Mouse (Mus musculus) cortical plate, adult 2 months (tissue): ENCODE data around the gene Dusp13. TPM values are rescaled to one million over a fixed set of nuclear protein-coding genes. Genes with fewer than 3 reads are reported as not detected.
A peak's percentile ranks its signal among the peaks of the same experiment; 100 is the strongest.

Source experiments
- H3K27ac ChIP-seq: fragments of 200-500 bp; 2 replicates; pipeline ENCODE4 v1.5.1; 2012; ENCODE audit warnings: low read length, control low read depth, inconsistent platforms; ENCODE audit not compliant: insufficient read depth
- H3K4me1 ChIP-seq: fragments of 200-500 bp; 2 replicates; pipeline ENCODE4 v1.6.1; 2011; ENCODE audit warnings: low read length; ENCODE audit not compliant: control insufficient read depth, insufficient read depth
- H3K4me3 ChIP-seq: fragments of 200-500 bp; 2 replicates; pipeline ENCODE4 v1.5.1; 2011; ENCODE audit warnings: mild to moderate bottlenecking, low read length, control low read depth; ENCODE audit not compliant: insufficient read depth
- CTCF ChIP-seq: fragments of 200-500 bp; IDR thresholded peaks from 2 replicates; pipeline ENCODE4 v1.5.1; 2011; ENCODE audit warnings: mild to moderate bottlenecking, control low read depth, low read length; ENCODE audit not compliant: insufficient read depth; ENCODE audit errors: extremely low read depth
- POLR2A ChIP-seq: fragments of 200-500 bp; IDR thresholded peaks from 2 replicates; pipeline ENCODE4 v1.6.1; 2011; ENCODE audit warnings: mild to moderate bottlenecking, low read length, control low read depth; ENCODE audit not compliant: insufficient read depth; ENCODE audit errors: extremely low read depth
- polyA plus RNA-seq: library from polyadenylated mRNA; depleted of rRNA; stranded (reverse); fragments of >200 nt; gene quantifications from 2 replicates; pipeline ENCODE4 v1.2.3, GENCODE M21; 2012

The Dusp13 gene
- polyA plus RNA-seq, 1 experiment, result 1.9 TPM

DNA sequence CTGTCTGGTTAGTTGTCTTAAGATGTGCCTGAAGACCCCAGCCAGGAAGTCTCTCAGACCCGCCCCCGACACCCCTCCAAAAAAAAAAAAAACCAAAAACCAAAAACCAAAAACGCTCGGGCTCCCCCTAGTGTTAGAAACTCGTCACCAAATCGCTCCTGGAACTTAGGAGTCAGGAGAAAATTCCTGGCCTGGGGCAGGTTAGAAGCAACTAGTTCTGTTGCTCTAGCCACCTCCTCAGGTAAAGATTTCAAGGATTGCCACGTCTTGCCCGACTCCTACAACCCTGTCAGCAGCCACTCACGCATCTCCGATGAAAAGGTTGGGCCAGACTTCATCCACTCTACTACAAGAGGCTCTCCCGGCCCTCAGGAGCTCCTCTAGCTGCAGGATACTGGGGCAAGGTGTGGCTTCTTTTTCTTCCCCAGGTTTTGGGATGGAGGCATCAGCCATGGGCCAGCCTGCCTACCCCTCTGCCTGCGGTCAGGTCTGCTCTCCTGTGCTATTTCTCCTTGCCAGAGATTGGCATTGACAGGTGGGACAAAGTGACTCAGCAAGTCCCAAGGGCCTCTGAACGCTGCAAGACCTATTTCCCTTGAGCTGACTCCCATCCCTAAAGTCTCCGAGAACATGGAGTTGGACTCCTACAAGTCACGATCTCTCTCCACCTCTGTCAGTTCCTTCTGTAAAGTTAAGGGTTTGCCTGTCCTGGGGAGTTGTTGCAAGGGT, 2.7 kb downstream of the Dusp13 start:
- Histone ChIP-seq H3K4me3 (no peak overlapping the region), H3K4me1 (peaks cover 2% of the 10 kb centered on the region), H3K27ac (no peak overlapping the region)
- no peak for TF ChIP-seq POLR2A
- peak; percentile 32; the same call in 1 of the 2 replicates for TF ChIP-seq CTCF

DNA sequence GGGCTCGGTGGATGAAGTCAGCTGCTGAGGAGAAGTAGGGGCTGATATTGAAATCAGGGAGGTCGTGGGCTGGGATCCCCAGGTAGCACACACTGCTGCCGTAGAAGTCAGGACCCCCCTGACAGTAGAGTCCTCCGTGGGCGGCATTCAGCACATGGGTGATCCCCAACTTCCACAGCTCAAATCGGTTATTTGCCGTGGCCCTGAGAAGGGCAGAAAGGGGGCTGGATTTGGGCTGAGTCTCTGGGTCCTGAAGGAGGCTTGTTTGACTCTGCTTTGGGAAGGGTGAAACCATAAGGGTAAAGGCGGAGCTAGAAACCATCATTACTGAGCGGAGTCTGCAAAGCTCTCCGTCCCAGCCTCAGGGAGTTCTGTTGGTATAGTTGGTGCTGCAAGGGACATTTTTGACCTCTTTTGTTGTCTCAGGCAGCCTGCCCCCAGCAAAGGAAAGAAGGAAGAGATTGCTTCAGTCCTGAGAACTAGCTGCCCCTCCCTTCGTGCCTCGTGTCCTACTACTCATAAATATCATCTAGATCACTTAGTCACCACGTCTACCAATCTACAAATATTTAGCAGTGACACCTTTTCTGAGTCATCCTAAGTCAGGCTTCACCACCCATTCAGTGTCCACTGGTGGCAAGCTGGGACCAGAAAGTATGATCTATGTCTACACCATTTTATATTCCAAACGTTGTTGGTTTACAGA, 3.4 kb downstream of the Dusp13 start:
- no peaks in the 10 kb centered on the region for H3K4me1 ChIP-seq
- TF ChIP-seq CTCF (no peak), POLR2A (no peak)
- no peak overlapping the region for H3K4me3 ChIP-seq
- H3K27ac ChIP-seq, result no peak overlapping the region

DNA sequence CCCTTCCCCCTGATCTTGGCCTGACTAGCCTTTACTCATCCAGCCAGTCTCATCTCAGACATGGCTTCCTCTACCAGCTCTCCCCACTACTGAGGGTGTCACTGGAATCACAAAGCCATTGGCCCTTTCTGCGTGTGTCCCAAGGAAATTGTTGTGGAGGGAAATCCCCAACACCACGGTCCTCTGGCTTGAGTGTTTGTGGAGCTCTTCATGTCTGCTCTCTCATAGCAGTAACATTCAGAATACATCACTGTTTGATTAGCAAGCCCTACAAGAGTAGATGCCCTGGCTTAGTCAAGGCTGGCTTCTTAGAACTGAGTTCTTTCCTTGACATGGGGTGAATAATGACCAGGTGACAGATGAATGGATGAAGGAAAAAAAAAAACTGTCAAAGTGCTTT, 4.1 kb downstream of the Dusp13 start:
- no peaks in the 10 kb centered on the region for H3K4me1 ChIP-seq
- TF ChIP-seq POLR2A (no peak), CTCF (no peak)
- H3K4me3 ChIP-seq, result no peak overlapping the region
- H3K27ac ChIP-seq, result no peak overlapping the region

DNA sequence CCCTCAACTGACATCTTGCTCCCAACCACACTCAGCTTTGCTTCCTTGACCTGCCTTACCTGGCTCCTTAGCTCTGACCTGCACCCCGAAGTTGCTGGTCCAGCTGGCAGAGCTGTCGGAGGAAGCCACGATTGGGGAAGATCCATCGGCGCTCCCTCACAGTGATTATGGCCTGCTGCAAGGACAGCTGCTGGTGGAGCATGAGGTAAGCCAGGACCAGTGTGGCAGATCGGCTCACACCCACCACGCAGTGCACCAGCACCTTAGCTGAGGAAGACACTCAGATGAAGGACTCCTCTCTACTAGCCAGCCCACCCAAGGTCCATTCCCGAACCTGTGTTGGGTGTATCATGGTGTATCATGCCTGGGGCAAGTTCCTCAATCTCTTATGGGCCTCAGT, 4.7 kb downstream of the Dusp13 start:
- no peak overlapping the region for H3K27ac ChIP-seq
- H3K4me3 ChIP-seq, result no peak overlapping the region
- H3K4me1 ChIP-seq, result no peaks in the 10 kb centered on the region
- no peak for TF ChIP-seq POLR2A

DNA sequence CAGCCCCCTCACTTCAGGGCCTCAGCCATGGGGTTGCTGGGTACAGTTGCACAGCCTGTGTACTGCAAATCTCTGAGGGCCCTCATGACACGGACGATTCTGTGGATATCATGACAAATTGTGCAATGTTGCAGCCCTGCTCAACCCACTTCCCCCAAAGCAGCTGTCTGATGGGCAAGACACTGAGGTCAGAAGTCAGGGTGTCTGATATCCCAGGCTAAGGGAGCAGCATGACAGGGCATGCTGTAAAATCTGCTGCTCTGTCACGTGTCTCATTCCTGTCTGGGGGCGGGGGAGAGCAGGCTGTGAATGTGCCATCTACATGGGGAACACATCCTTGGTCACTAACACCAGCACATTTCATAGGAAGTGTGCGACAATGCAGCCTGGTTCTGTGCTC, 5.8 kb downstream of the Dusp13 start:
- Histone ChIP-seq H3K4me3 (no peak overlapping the region), H3K27ac (no peak overlapping the region), H3K4me1 (no peaks in the 10 kb centered on the region)
- no peak for TF ChIP-seq POLR2A
- no peak for TF ChIP-seq CTCF

DNA sequence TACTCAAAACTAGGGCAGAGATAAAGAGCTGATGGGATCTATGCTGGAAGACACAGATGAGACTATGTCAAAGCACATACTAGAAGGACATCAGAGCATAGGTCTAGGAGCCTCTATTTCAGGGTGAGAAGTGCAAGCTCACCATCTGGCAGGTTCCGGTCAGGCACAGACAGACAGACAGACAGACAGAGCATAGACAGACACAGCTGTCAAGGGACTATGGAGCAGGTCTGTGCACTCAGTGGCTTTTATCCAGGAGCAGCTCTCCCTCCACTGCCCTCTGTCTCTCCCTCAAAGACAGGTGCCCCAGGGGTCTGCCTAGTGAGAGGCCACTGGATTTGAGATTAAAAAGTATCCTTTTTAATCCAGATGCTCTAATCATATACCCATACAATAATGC, 6.8 kb downstream of the Dusp13 start:
- no peak overlapping the region for H3K4me3 ChIP-seq
- H3K4me1 ChIP-seq, result no peaks in the 10 kb centered on the region
- no peak overlapping the region for H3K27ac ChIP-seq
- no peak for TF ChIP-seq CTCF
- no peak for TF ChIP-seq POLR2A

DNA sequence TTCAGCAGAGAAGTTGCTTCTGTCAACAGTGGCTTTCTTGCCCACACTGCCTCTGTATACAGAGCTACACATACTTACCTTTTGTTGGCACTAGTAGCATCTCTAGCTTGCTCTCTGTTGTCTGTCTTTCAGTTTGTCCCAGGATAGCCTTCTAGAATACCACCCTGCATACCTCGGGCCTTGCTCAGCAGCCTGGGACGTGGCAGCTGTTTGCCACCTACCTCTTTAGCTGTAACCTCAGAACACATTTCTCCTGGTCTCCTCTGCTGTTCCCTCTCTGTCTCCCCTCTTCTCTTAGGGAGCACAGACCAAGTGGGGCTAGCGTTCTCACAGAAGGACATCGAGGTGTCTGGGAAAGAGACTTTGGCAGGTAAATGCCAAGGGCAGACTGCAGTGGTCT, 8.5 kb downstream of the Dusp13 start:
- no peak overlapping the region for H3K4me3 ChIP-seq
- no peak for TF ChIP-seq CTCF
- TF ChIP-seq POLR2A, result no peak
- no peaks in the 10 kb centered on the region for H3K4me1 ChIP-seq
- H3K27ac ChIP-seq, result no peak overlapping the region

DNA sequence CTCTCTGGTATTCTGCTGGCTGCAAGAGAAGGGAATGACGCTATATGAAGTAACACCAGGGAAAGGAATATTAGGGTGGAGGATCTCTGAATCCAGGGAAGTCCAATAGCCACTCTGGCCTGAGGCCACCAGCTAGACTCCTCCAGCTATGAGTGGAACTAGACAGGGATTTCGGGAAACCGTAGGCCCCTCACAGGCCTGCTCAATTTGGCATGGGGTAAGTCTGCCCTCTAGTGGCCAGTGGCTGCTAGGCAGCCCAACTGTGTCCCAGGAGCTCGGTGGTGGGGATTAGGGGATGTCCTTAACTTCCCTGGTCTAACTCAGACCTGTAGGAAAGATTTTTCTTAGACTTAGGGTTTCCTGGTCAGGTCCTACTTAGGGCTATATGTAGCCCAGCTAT, 9.2 kb downstream of the Dusp13 start:
- Histone ChIP-seq H3K4me3 (no peak overlapping the region), H3K4me1 (no peaks in the 10 kb centered on the region), H3K27ac (no peak overlapping the region)
- TF ChIP-seq POLR2A, result no peak
- peak; percentile 95 for TF ChIP-seq CTCF

DNA sequence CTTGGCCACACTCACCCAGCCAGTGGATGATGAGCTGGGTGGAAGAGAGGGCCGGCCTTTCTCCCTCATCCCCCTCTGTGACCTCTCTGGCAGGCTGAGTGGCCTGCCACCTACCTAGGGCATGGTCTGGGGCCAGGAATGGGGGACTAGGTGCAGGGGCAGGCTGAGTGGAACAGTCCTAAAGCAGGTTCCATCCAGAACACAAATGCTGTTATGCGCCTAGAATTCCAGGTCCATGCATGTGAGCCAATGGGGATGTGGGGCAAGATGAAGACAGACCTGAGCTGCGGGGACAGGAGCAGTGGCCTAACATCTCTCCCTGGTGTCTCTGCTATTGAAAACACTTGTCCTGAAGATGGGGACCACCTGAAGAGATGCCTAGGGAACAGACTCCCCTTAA, 9.7 kb downstream of the Dusp13 start:
- no peak overlapping the region for H3K27ac ChIP-seq
- no peaks in the 10 kb centered on the region for H3K4me1 ChIP-seq
- H3K4me3 ChIP-seq, result no peak overlapping the region
- TF ChIP-seq POLR2A (no peak), CTCF (no peak)

DNA sequence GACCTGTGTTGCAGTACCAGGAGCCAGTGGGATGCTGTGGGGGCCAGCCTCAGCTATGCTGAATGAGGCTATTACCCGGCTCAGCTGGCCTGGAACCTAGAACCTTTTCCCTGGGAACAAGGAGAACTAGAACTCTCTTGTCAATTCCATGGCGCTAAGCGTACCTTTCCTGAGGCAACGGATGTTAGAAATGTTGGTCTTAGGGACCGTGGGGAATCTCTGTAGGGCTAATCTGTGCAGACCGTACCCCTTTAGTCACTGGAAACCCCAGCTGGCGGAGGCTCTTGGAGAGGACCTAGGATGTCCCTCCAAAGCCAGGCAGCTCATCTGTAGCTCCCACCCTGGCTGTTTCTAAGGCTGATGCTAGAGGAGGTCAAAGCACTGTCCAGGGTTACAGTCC, 10.6 kb downstream of the Dusp13 start:
- Histone ChIP-seq H3K4me3 (no peak overlapping the region), H3K4me1 (no peaks in the 10 kb centered on the region), H3K27ac (no peak overlapping the region)
- TF ChIP-seq POLR2A (no peak), CTCF (no peak)
